Mouse (Mus musculus): Measurements from ENCODE around the gene Uba6. TPM values are rescaled to one million over a fixed set of nuclear protein-coding genes. Genes with fewer than 3 reads are reported as not detected.

Uba6 gene
- polyA plus RNA-seq (2012; rRNA removed) = 1.3 and 2.2 TPM in 2 replicates

DNA sequence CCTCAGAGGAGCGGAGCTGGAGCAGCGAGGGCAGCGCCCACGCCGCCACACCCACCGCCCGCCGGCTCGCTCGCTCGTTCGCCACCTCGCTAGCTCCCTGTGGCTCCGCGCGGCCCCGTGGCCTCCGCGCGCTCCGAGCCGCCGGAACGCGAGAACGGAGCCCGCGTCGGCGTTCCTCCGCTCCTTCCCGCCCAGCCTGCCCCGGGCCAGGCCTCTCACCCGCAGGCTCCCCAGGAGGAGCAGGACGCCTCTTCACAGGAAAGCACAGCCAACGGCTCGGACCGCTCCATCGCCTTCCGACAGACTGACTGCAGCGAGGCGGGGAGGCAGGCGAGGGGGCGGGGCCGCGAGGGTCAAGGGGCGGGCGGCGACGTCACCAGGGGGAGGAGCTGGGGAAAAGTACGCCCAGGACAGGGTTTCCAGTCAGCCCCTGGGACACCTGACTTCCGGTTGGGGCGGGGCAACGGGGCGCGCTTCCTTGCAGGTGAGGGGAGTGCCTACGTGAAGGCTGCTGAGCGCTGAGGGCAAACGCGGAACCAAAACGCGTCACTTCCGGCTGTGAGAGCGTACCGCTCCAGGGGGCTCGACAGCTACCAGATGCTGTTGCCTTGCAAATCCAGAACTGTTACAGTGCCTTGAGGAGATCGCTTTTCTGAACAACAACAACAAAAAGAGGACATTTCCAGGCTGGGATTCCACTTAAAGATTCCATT, at the start of gene Uba6:
Gene Uba6, minus strand, starts transcription at position 355 of the 713 bp plus-strand sequence.
- under 1% methylated on average over 67 of the region's 67 CpGs for WGBS

DNA sequence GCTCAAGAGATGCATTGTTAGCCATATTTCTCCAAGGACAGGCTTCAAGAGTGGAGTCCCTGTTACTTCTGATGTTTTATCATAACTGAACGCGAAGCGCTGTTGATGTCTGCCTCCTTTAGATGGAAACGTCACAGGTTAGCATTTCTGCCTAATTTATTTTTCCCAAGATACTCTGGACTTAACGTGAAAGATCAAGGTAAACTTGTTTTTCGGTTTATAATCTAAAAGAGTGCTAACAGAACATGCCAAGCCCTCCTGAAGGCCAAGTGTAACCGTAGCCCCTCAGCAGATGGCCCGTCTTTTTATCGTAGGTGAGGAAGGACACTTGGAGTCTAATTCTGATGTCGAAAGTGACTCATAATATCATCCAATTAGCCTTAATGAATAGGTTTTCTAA, 25.2 kb upstream of the Uba6 start, which contains the start of gene Gnrhr:
Gene Gnrhr, minus strand, starts transcription at position 101 of the 400 bp plus-strand sequence.
- no peak for DNase-seq (ENCODE audit: low read depth, low spot score)
- 90% methylated on average over 10 of the region's 10 CpGs for WGBS

More for the DNA sequence above, at the start of gene Uba6:
- DNase-seq (ENCODE audit: low read depth, low spot score) = peak; percentile 98

DNA sequence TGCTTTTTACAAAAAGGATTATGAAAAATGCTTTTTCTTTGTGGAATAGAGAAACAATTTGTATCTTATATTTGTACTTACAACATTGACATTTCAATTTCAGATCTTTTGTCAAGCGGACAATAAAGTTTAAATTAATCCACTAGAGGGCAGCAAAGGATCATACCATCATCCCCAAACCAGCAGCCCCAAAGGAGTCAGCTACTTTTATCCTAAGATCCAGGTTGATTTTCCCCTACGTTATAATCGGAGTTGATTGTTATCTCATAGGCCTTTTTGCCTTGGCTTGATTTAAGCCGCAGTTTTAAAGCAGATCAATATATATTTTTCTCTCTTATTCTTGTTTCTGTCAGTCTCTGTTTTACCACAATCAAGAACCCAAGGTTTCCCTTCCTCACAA, 18.8 kb upstream of the Uba6 start:
- 8% methylated on average over 4 of the region's 4 CpGs for WGBS
- DNase-seq (ENCODE audit: low read depth, low spot score) = no peak

DNA sequence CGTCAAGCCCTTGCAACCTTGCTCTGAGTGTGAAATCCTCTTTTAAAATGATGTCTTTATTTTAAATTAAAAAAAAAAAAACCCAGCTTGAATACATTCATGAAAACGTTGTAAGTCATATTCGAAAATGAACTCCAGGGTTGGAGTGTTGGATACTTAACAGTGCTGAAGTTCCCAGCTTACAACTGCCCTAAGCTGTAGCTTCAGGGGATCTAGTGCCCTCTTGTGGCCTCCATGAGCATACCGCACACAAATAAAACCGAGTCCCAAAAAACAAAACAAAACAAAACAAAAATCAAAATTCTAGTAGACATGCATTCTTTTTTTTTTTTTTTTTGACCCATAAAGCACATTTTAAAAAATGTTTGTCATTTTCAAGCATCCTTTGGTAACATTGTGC, 18.2 kb upstream of the Uba6 start:
- no peak for DNase-seq (ENCODE audit: low read depth, low spot score)
- 22% methylated on average over 5 of the region's 5 CpGs for WGBS

DNA sequence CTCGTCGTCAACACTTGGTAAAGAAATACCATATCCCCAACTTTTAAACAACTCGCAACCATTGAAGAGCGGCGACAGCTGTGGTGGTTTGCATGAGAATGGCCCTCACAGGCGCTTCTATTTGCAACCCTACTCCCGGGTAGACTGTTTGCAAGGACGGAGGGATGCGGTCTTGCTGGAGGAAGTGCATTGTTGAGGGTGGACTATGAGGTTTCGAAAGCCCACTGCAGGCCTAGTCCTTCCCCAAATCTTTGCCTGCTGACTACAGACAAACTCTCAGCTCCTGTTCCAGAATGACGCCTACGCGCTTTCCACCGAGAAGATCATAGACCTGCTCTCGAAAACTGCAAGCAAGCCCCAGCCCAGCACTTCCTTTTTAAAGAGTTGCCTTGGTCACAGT, 17.7 kb upstream of the Uba6 start:
- 59% methylated on average over 15 of the region's 15 CpGs for WGBS
- no peak for DNase-seq (ENCODE audit: low read depth, low spot score)

DNA sequence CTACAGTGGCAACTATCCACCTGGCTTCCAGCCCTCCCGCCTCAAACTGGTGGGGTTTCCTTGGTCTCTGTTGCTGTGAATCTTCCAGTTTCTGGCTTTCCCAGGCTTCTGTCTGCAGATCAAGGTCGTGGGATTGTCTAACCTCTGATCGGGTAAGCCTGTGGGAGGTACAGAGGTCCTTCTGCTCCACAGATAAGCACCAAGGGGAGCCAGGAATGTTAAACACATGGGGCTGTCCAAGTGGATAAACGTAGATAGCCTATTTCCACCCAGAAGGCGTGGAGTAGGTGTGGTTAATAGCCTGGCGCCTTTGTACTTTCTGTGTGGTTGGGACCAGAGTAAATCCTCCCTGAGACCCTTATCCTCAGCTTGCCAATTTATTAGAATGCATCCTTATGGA, 14.8 kb upstream of the Uba6 start:
- no peak for DNase-seq (ENCODE audit: low read depth, low spot score)
- 55% methylated on average over 6 of the region's 6 CpGs for WGBS

DNA sequence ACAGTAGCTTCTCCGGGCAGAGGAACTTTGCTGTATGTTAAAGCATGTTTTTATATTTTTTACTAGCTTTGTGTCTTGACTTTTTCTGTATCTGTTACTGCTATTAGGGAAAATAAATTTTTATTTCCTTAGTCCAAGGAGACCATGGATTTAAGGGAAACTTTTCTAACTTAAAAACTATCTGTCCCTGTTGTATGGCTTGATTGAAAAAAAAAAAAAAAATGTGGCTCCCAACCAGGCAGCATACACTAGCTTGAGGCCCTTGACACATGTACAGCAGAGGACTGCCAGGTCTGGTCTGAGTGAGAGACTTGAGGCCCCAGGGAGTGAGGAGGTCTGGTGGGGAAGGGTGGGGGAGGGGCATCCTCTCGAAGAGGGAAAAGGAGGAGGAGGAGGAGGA, 1.2 kb upstream of the Uba6 start:
- no peak for DNase-seq (ENCODE audit: low read depth, low spot score)
- 61% methylated on average over 2 of the region's 2 CpGs for whole genome bisulfite sequencing

DNA sequence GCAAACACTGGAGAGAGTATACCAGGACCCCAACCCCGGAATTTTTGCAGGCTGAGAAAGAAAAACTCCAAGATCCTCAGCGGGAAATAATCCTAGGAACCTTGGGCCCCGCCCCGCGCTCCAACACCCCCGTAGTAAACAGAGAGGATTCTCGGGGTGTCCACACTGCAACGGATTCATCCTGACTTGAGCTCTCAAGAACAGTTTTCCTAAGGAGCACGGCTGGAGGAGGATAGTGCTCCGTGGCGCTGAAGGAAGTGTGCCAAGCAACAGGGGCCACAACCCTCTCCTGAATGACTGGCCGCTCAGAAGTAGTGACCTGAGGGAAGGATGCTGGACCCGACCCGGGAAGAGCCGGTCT, 535 bp downstream of the Uba6 start:
- under 1% methylated on average over 15 of the region's 15 CpGs for whole genome bisulfite sequencing
- no peak for DNase-seq (ENCODE audit: low read depth, low spot score)

DNA sequence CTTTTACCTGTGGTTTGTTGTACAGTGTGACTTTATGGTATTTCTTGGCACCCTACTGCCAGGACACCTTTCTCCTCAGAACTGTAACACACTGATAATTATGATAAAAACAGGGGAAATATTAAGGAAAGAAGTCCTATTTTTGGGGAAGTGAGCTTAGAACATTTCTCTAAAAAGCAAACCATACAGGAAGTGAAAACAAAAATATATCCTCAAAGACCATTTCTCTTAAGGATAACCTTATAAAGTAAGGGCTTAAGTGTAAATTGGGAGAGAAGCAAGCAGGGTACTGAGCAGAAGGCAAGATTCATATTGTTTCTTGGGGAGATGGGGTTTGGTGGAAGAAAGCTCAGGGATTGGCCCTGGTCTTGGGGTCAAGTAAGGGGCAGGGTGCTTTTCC, 42.8 kb downstream of the Uba6 start:
- DNase-seq (ENCODE audit: low read depth, low spot score) = no peak

DNA sequence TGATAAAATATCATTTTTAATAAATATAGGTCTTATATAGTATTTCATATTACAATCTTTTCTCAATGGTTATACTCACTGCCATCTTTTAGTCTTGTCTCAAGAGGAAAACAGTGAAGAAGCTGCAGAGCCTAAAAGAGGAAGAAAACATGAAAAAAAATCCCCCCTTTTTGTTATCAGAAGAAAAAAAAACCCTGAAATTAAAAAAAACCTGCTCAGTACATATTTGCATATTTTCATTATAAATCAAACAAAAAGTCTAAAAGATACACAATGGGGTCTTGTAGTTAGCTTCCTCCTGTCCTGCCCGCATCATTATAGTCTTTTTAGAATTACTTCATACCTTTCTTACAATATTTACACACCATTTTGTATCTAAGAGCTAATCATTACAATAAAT, 43.9 kb downstream of the Uba6 start:
- no peak for DNase-seq (ENCODE audit: low read depth, low spot score)

DNA sequence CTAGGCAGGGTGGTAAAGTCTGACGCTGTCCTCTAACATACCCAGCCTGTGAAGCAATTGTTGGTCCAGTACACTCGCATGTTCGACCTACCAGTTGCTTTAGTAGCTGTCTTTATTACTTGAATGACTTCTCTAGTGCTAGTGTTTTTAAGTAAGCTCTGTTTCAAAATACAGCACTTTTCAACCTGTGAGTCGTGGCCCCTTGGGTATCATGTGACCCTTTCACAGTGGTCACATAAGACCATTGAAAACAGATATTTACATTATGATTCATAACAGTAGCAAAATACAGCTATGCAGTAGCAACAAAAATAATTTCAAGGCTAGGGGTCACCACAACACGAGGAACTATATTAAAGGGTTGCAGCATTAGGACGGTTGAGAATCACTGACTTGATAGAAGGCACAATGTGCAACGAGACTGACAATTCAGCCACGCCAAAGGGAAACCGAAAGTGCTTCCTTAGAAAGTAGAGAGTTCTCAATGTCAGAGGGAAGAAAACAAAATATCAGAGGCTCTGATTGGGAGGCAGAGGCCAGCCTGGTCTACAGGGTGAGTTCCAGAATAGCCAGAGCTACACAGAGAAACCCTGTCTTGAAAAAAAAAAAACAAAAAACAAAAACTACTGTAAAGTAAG, 54.0 kb downstream of the Uba6 start:
- no peak for DNase-seq (ENCODE audit: low read depth, low spot score)
- 79% methylated on average over 9 of the region's 9 CpGs for WGBS

More for the DNA sequence above, 43.9 kb downstream of the Uba6 start:
- 99% methylated on average over 1 of the region's 1 CpGs for WGBS

DNA sequence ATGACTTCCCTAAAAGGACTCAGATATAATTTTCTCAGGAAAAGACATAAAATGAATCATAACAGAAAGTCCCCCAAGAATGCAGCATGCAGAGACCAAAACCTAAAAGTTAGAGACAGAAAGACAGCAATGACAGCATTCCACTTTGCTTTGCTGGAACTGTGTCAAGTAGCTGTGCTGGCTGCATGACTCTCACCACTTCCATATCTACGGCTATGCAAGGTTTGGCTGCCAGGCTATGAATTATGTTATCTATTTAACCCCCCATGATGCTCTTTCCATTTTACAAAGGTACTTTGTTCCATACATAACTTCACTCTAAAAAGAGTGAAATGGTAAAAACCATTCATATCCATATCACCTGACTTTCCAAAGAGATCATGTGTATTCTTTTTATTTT, 58.6 kb downstream of the Uba6 start:
- WGBS = 65% methylated on average over 1 of the region's 1 CpGs
- no peak for DNase-seq (ENCODE audit: low read depth, low spot score)

DNA sequence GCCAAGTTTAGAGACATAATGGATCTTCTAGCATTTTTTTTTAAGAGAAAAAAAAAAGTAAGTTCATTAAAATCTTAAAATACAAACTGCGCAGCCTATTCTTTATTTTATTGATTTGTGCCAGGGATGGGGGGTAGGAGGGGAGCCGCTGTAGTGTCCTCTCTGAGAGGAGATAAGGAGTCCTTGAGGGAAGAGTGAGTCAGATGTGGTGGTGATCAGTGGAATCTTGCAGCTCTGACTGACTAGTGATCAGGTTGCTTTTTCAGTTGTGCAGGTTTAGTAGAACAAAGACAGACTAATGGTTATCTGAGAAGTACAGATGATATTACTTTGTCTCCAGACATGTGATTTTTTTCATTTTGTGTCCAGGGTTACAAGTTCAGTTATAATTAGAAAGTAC, 59.6 kb downstream of the Uba6 start:
- 97% methylated on average over 2 of the region's 2 CpGs for WGBS

DNA sequence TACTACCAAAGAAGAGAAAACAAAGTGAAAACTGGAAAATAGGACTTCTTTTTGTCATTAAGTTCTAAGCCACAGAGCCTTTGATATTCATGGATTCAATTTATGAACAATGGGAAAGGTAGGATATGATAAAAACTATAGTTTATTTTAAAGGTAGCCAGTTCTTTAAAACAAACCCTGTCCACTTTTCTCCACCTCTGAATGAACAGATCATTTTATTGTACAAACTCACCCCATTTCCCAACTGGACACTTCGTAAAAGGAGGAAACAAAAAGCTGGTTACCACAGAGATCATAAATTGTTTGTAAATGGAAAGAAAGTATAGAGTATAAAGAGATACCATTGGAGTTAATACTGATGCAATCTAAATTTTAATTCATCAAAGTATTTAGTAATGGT, 61.5 kb downstream of the Uba6 start:
- WGBS = 69% methylated on average over 1 of the region's 1 CpGs
- no peak for DNase-seq (ENCODE audit: low read depth, low spot score)

More for the DNA sequence above, 59.6 kb downstream of the Uba6 start:
- no peak for DNase-seq (ENCODE audit: low read depth, low spot score)

DNA sequence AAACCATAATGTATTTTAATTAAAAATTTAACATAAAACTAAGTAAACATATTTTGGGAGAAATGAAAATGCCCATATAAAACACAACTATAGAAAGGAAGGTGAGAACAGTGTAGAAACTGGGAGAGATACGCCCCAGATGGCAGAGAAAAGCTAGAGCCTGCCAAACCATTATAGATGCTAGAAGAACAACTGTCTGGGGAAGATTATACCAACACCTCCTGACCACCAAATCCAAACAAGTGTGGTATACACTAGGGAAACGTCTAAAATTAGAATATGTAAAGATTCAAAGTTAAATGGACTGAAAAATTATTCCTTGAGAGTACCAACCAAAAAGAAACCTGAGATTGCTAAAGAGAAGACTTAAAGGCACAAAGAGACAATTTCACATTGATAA, 66.0 kb downstream of the Uba6 start:
- WGBS = 79% methylated on average over 2 of the region's 2 CpGs
- no peak for DNase-seq (ENCODE audit: low read depth, low spot score)

DNA sequence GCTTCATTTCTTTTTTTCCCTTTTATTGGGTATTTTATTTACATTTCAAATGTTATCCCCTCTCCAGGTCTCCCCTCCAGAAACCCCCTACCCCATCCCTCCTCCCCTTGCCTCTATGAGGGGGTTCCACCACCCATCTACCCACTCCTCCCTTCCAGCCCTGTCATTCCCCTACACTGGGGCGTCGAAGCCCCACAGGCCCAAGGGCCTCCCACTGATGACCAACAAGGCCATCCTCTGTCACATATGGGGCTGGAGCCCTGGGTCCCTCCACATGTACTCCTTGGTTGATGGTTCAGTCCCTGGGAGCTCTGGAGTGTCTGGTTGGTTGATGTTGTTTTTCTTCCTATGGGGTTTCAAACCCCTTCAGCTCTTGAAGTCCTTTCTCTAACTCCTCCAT, 70.4 kb downstream of the Uba6 start:
- 95% methylated on average over 2 of the region's 2 CpGs for WGBS
- DNase-seq (ENCODE audit: low read depth, low spot score) = no peak

DNA sequence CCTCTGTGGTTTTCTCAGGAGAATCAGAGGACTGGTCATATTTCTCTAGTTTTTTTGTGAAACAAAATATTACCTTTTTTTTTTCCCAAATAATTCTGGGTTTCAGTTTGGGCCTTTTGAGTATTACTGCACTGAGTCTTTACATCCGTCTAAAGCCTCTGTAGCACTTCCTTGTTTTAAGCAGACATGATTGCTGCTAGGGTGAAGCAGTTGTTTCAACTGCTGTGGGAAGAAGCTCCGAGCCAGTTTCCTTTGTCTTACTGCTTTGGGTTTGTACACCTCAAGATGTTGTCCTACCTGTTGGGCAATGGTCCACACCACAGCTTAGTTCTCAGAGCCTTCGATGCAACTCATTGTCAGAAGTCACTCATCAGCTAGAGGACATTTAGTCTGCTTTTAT, 72.0 kb downstream of the Uba6 start:
- WGBS = 60% methylated on average over 3 of the region's 3 CpGs
- no peak for DNase-seq (ENCODE audit: low read depth, low spot score)

DNA sequence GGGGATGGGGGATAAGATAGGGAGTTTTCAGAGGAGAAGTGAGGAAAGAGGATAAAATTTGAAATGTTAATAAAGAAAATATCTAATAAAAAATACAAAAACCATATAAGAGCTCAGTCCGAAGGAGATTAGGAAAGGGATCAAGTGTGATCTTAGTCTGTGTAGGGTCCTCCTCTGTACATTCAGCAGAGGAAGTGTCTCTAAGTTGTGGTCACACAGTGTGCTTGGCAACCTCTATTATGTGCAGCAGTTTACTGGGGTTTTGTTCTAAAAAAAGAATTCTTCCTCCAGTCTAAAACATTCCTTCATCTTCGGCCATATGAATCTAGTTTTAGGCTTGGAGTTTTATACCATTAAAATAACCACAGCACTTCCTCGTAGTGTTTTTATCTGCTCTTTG, 73.6 kb downstream of the Uba6 start:
- DNase-seq (ENCODE audit: low read depth, low spot score) = no peak
- 69% methylated on average over 3 of the region's 3 CpGs for WGBS

DNA sequence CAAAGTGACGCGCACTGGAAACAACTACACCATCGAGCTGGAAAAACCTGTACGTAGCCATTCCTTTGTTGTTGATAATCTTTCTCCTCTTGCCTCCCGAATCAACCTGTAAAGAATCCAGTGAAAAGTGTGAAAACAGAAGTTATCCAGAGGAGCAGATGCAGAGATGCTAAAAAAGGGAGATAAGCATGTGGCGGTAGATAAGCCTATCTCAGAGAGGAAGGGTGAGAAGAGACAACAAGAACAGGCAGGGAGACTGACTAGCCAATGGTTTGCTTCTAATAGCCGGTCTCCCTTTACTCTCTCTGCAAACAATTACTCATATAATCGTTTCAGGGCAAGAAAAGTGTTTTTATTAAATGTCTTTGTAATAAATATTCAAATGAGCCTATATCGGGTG, 77.8 kb downstream of the Uba6 start:
- WGBS = 85% methylated on average over 9 of the region's 9 CpGs
- DNase-seq (ENCODE audit: low read depth, low spot score) = no peak

DNA sequence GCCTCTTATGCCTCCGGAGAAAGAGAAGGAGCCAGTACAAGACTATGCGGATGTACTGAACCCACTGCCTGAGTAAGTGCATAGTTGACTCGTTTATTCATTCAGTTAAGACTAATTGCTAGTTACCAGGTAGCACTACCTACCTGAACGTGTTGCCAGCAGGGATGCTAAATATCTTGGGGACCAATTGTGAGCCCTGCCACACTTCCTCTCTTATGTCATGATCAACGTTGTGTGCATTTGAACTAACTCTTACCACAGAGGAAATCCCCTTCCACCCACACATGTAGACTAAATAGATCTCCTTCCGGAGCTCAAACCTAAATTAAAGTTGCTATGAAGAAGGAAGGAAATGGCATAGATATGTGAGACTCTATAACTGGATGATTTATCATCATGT, 85.9 kb downstream of the Uba6 start:
- 74% methylated on average over 6 of the region's 6 CpGs for WGBS
- DNase-seq (ENCODE audit: low read depth, low spot score) = no peak

DNA sequence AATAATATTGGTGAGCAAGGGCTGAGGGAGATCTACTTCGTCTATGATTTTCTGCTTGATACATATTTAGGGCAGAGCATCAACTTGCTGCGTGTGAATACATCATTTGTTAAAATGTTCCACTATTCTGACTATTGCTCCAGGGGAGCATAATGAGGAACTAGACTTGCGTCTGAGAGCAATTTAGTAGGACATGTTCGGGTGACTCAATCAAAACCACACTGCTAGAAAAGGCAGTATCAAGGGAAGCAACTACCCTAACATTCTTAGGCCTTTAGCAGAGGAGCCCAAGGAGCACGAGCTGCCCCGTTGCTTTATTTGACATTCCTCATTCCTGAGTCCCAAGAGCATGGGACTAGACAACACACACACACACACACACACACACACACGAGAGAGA, 87.6 kb downstream of the Uba6 start:
- no peak for DNase-seq (ENCODE audit: low read depth, low spot score)
- WGBS = 65% methylated on average over 7 of the region's 7 CpGs

DNA sequence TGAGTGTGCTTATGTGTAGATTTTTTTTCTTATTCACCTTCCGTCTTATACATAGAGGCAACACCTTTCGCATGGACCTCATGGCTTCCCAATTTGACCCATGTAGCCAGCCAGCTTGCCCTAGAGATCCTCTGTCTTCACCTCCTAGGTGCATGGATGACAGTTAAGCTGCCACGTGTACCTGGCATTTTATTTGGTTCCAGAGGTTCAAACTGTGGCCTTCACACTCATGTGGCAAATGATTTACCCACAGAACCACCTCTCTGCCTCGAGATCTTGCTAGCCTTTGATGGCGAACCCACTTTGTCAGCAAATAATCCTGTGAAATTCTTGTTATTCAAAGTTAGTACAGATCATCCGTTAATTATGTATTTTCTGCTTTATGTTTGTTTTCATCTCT, 88.6 kb downstream of the Uba6 start:
- 66% methylated on average over 6 of the region's 6 CpGs for WGBS
- DNase-seq (ENCODE audit: low read depth, low spot score) = no peak
